Mouse (Mus musculus): ENCODE measurements around the gene B3gnt8. TPM values are rescaled to one million over a fixed set of nuclear protein-coding genes. Genes with fewer than 3 reads are reported as not detected.

The B3gnt8 gene
- polyA plus RNA-seq (2017; shearing (Covaris generic)) = 0.49 TPM

GRCm38 (mm10) chr7:25626509-25627430 is at the start of gene B3gnt8:
Gene B3gnt8 (plus strand): TSS chr7:25626654.

DNA sequence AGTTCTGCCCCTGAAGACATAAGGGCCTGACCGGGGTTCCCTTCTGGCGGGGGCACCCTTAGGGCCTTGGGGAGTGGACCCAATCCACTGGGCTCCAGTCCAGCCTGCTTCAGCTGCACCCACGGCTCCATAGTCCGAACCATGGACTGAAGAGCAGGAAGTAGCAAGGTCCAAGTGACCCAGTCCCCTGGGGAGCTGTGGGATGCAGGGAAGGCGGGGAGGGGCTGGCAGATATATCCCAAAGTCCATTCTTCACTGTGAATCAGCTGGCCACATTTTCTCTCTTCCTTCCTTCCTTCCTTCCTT is 10.8 kb upstream of the B3gnt8 start, which contains the start of gene Erich4:
TSS of gene Erich4 (minus strand) at position 187 of the 306 bp plus-strand sequence.

GRCm38 (mm10) chr7:25618865-25619721 is 7.4 kb upstream of the B3gnt8 start, which contains the start of gene Dmac2:
Gene Dmac2 (plus strand): TSS chr7:25619414.

GRCm38 (mm10) chr7:25658657-25659472 is 32.4 kb downstream of the B3gnt8 start, which contains the start of the genes Bckdha and Exosc5:
Gene Bckdha (minus strand): TSS chr7:25658981.
Gene Exosc5 (plus strand): TSS chr7:25659164.

DNA sequence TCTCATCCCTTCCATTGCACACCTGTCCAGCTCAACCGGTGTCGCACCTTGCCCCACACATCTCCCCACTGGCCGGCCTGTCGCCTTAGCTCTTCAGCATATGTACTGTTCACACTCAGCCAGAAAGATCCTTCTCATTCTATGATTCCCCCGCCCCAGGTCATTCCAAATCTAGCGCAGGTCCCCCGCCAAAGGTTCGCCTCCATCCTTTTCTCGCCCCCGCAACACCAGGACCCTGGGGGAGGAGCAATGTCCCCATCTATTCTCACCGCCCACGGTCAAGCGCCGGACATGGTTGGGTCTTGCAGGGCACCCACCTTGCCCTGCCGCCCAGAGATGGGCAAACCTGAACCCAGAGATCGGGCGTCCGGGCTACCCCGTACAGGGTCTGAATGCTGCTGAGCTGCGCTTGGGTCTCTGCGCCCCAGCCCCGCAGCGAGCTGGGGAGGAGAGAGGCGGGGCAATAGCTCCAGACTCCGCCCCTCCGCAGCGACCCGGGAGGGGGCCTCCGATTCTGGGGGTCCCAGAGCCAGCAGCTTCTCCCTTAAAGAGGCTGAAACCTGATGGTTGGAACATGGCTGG is 48.4 kb downstream of the B3gnt8 start, which contains the start of gene Tmem91:
TSS of gene Tmem91 (minus strand) at position 448 of the 582 bp plus-strand sequence.

DNA sequence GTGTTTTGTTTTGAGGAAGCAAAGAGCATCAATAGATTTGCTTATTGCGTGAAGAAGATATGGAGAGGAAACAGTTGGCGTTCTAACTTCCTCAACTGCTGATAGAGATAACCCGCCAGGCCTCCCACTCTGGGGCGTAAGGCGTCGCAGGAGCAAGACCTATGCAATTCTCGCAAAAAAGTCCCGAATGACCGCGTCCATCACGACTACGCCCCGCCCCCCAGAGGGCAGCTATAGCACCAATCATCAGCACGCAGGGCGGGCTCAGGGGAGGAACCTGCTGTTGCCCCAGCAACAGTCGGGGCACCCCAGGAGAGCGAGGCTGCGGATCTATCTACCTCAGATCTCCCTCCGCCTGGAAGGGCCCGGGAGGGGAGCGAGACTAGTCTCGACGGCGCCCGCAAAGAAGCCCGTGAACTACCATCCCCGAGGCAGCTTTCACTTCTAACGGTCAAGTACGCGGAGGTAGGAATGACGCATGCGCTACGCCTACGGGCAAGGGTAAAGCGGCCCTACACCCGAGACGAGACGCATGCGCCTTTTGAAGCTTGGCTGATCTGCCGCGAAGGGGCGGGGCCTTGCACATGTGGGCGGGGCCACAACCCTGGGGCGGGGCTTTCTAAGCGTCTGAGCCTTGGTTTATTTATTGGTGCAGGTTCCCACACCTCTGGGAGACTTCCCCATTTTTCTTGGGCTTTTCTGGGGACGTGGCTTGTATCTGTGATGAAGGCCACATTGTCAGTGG is 54.2 kb downstream of the B3gnt8 start, which contains the start of gene B9d2:
TSS of gene B9d2 (plus strand) at position 267 of the 745 bp plus-strand sequence.

Other genes with a start within 250 kb of the B3gnt8 start
- 9.5 TPM for gene Lipe, start 227.9 kb upstream of the B3gnt8 start, polyA plus RNA-seq (2017; shearing (Covaris generic))
- gene Cxcl17, start 213.8 kb upstream of the B3gnt8 start, polyA plus RNA-seq (2017; shearing (Covaris generic)) = not detected
- 0.40 TPM for gene Ceacam1, start 149.1 kb upstream of the B3gnt8 start, polyA plus RNA-seq (2017; shearing (Covaris generic))
- gene Ceacam2, start 86.8 kb upstream of the B3gnt8 start, polyA plus RNA-seq (2017; shearing (Covaris generic)) = not detected
- gene Erich4, start 10.8 kb upstream of the B3gnt8 start, polyA plus RNA-seq (2017; shearing (Covaris generic)) = not detected
- gene Dmac2, start 7.2 kb upstream of the B3gnt8 start, polyA plus RNA-seq (2017; shearing (Covaris generic)) = 91.4 TPM
- gene Bckdha, start 32.3 kb downstream of the B3gnt8 start, polyA plus RNA-seq (2017; shearing (Covaris generic)) = 36.7 TPM
- gene Exosc5, start 32.5 kb downstream of the B3gnt8 start, polyA plus RNA-seq (2017; shearing (Covaris generic)) = 64.7 TPM
- gene Tmem91, start 48.5 kb downstream of the B3gnt8 start, polyA plus RNA-seq (2017; shearing (Covaris generic)) = 2.7 TPM
- 23.7 TPM for gene B9d2, start 54.1 kb downstream of the B3gnt8 start, polyA plus RNA-seq (2017; shearing (Covaris generic))
- 114 TPM for gene Tgfb1, start 60.3 kb downstream of the B3gnt8 start, polyA plus RNA-seq (2017; shearing (Covaris generic))
- 52.1 TPM for gene Ccdc97, start 92.4 kb downstream of the B3gnt8 start, polyA plus RNA-seq (2017; shearing (Covaris generic))
- gene Hnrnpul1, start 128.1 kb downstream of the B3gnt8 start, polyA plus RNA-seq (2017; shearing (Covaris generic)) = 104 TPM
- 0.80 TPM for gene Axl, start 162.1 kb downstream of the B3gnt8 start, polyA plus RNA-seq (2017; shearing (Covaris generic))
- 14.6 TPM for gene Cyp2s1, start 190.3 kb downstream of the B3gnt8 start, polyA plus RNA-seq (2017; shearing (Covaris generic))

Measured in naive thymus-derived CD4-positive, alpha-beta T cell, adult 5 months (primary cell).